Mouse (Mus musculus) brain, embryonic 14.5 days (tissue): Measurements from ENCODE around the gene Hsd17b2.

Source experiments
- CTCF ChIP-seq: fragments of 200-500 bp; IDR thresholded peaks from 2 replicates; pipeline ENCODE4 v1.5.1; 2012; ENCODE audit warnings: inconsistent platforms, mild to moderate bottlenecking, moderate library complexity, borderline replicate concordance; ENCODE audit not compliant: insufficient read depth, insufficient read length; ENCODE audit errors: extremely low read depth
- POLR2A ChIP-seq: fragments of 200-500 bp; IDR thresholded peaks from 2 replicates; pipeline ENCODE4 v1.6.1; 2012; ENCODE audit warnings: mild to moderate bottlenecking, inconsistent platforms, borderline replicate concordance; ENCODE audit not compliant: poor library complexity, insufficient read depth, insufficient read length, severe bottlenecking; ENCODE audit errors: extremely low read depth

DNA sequence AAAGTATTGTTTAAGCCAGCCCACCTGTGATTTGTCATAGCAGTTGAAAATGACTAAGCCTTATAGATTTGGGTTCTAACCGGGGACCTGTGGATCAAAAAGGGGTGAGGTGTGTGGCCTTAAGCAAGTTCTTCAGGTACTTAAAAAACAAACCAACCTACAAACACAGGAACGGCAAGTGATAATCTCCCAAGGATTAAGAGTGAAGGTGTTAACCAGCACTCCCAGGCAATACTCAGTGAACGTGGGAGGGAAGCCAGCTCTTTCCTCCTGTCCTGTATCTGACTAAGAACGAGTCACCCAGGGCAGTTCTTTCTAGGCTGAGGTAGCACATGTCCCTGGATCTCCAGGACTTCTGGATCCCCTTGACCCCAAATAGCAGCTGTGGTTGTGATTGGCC is 62.9 kb downstream of the Hsd17b2 start:
- TF ChIP-seq POLR2A, result no peak
- TF ChIP-seq CTCF, result no peak
